Mouse (Mus musculus): ENCODE measurements around the gene Ccdc106. TPM values are rescaled to one million over a fixed set of nuclear protein-coding genes. Genes with fewer than 3 reads are reported as not detected.
"Not testable (repeated sequence)": the region's sequence is repeated elsewhere in the genome, so short reads cannot be mapped to it uniquely, and the experiment has no call there.

Ccdc106 gene
- total RNA-seq, 4 experiments from 2014 or later, result 0.22 TPM; not detected in 3

- peak; percentile 64 for DNase-seq (ENCODE audit: low spot score)
These were observed 31.1 kb downstream of the Ccdc106 start, which contains the start of gene Zfp580 for GRCm38 (mm10) chr7:5051193-5052192. Gene Zfp580, plus strand, starts transcription at chr7:5051538.

GRCm38 (mm10) chr7:5052438-5052837 is 32.1 kb downstream of the Ccdc106 start:
- no peak for DNase-seq (ENCODE audit: low spot score)

GRCm38 (mm10) chr7:5052931-5053343 is 32.6 kb downstream of the Ccdc106 start:
- no peak for DNase-seq (ENCODE audit: low spot score)

GRCm38 (mm10) chr7:5053456-5054179 is 33.3 kb downstream of the Ccdc106 start:
- no peak for DNase-seq (ENCODE audit: low spot score)

GRCm38 (mm10) chr7:5056651-5057263 is 36.4 kb downstream of the Ccdc106 start:
- no peak for DNase-seq (ENCODE audit: low spot score)

- DNase-seq (ENCODE audit: low spot score), result no peak
These were observed 37.0 kb downstream of the Ccdc106 start for GRCm38 (mm10) chr7:5057381-5057780.

- no peak for DNase-seq (ENCODE audit: low spot score)
These were observed 37.5 kb downstream of the Ccdc106 start for GRCm38 (mm10) chr7:5057804-5058203.

GRCm38 (mm10) chr7:5058631-5059030 is 38.3 kb downstream of the Ccdc106 start:
- no peak for DNase-seq (ENCODE audit: low spot score)

- DNase-seq (ENCODE audit: low spot score), result no peak
These were observed 39.1 kb downstream of the Ccdc106 start for GRCm38 (mm10) chr7:5059421-5059820.

- peak; percentile 67 for DNase-seq (ENCODE audit: low spot score)
These were observed 39.9 kb downstream of the Ccdc106 start for GRCm38 (mm10) chr7:5060239-5060731.

- DNase-seq (ENCODE audit: low spot score), result peak; percentile 99
These were observed 40.8 kb downstream of the Ccdc106 start for GRCm38 (mm10) chr7:5060944-5061773.

- peak; percentile 91 for DNase-seq (ENCODE audit: low spot score)
These were observed 41.5 kb downstream of the Ccdc106 start, which contains the start of gene U2af2 for GRCm38 (mm10) chr7:5061774-5062359. Gene U2af2, plus strand, starts transcription at chr7:5062143.

- DNase-seq (ENCODE audit: low spot score), result peak; percentile 68
These were observed 42.1 kb downstream of the Ccdc106 start for GRCm38 (mm10) chr7:5062360-5063001.

- no peak for DNase-seq (ENCODE audit: low spot score)
These were observed 44.5 kb downstream of the Ccdc106 start for GRCm38 (mm10) chr7:5064886-5065285.

- DNase-seq (ENCODE audit: low spot score), result no peak
These were observed 53.2 kb downstream of the Ccdc106 start for GRCm38 (mm10) chr7:5073586-5073985.

- no peak for DNase-seq (ENCODE audit: low spot score)
These were observed 54.6 kb downstream of the Ccdc106 start for GRCm38 (mm10) chr7:5074984-5075383.

GRCm38 (mm10) chr7:5076931-5077330 is 56.6 kb downstream of the Ccdc106 start:
- no peak for DNase-seq (ENCODE audit: low spot score)

GRCm38 (mm10) chr7:5079365-5080009 is 59.1 kb downstream of the Ccdc106 start:
- not testable (repeated sequence) for DNase-seq (ENCODE audit: low spot score)

Data from heart, adult 8-10 months (tissue).